Mouse (Mus musculus): Measurements from ENCODE around the gene Nuak2.

DNA sequence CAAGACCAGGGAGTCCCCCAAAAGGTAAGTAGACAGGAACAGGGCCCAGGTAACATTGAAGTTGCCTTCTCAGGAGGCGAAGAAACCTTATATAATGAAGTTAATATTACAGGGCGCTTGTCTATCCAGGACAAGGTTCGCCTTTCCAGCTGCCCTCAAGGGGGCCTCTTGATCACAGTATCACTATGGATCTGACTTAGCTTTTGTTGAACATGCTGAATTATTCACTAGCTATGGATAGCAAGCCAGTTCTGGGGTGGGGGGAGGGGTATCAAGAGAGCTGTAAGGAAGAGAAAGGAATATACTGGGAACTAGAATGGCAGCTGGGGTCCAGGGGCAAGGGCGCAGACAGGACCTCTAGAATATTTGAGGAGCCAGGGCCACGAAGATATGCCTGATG, 56.4 kb downstream of the Nuak2 start:
- TF ChIP-seq CTCF (IDR thresholded peaks at IDR 0.05; ENCODE audit: extremely low read depth, insufficient read length, insufficient replicate concordance, low read depth, low read length) (no peak), POLR2A (IDR thresholded peaks at IDR 0.05; ENCODE audit: low read depth, low read length) (no peak)
